Mouse (Mus musculus): ENCODE results near the gene Phb. TPM values are rescaled to one million over a fixed set of nuclear protein-coding genes. Genes with fewer than 3 reads are reported as not detected.

Phb gene
- total RNA-seq, 2 experiments from 2014 or later = 87.0 to 128 TPM

DNA sequence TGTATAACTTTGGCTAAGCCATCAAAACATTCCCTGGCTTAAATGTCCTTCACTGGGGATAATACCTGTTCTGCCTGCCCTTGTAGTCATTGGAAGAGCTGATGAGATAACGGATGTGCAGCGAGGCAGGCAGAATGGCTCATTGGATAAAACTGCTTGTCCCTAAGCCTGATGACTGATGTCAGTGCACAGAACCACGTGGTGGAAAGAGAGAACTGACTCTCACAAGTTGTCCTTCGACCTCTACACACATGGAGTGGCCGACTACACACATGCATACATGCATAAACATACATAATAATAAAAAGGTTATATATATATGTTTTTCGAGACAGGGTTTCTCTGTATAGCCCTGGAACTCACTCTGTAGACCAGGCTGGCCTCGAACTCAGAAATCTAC is 43.7 kb downstream of the Phb start:
- no peak for ATAC-seq (replicated peaks; ENCODE audit: poor library complexity)

DNA sequence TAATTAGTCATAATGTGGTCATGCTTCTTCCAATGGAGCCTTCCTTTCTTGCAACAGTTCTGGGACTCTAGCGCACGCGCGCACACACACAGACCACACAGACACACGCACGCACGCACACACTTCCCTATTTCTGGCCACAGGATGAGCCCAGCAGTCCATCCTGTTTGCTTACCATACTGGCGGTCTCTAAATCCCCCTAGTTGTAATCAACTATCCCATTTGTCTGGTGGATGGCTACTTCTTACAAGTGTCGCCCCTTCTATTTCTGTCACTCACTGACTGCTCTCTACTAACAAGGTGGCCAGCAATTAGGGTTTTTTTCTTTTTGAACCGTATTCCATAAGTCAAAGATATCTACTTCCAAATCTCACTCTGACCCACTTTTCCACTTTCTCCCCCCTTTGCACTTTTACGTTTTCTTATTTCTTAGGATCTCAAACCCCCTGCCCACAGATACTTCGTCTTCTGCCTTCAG is 45.4 kb downstream of the Phb start:
- ATAC-seq (replicated peaks; ENCODE audit: poor library complexity) = peak; percentile 50

DNA sequence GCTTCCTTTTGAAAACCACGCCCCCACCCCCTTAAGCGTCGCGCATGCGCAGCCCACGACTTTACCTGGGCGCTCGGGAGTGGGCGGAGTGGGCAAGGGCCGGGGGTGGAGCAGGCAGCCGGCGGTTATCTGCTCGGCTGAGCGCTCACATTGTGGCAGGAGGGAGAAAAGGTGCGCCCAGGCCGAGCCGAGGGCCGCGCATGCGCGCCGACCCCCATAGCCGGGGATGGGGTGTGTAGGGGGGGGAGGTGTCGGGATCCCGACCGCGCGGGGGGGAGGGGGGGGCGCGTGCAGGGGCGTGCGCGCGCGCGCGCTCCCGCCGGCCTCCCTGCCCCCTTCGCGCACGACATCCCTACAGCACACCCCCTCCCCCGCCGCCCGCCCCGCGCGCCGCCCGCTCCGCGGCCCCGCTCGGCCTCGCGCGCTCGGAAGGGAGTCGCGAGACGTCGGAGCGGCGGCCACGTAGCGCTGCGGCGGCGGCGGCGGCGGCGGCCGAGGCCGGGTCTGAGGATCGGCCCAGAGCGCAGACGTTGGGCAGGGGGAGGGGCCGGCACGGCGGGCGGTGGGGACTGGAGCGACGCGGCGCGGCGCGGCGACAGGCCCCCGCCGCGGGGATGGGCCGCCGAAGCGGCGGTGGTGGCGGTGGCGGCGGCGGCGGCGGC is 45.9 kb downstream of the Phb start, which contains the start of gene Zfp652:
Gene Zfp652 (plus strand): TSS at position 111 of the 662 bp plus-strand sequence.
- peak; percentile 79 for ATAC-seq (replicated peaks; ENCODE audit: poor library complexity)

DNA sequence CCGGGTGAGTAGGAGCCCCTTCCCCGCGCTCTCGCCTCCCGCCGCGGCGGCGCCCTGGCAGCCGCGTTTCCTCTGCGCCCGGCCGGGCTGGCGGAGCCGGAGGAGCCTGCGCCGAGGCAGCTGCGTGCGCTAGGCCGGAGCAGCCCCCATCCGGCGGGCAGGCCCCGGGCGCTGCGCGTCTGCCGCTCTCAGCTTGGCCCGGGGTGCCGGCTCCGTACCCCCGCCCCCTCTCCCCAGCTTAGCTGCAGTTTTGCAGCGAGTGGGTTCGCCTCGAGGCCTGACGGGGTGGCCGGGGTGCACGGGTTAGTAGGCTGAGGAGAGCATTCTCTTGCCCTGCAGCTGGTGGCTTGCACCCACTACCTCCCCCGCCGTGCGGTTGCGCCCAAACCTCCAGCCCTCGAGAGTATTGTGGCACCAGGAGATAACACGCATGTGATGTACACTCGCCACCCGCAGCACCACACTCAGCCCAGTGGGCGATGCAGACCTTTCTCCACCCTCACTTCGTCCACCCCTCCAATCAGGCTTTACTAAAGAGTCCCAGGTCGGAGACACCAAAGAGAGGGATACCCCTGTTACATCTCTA is 46.6 kb downstream of the Phb start:
- peak; percentile 57 for ATAC-seq (replicated peaks; ENCODE audit: poor library complexity)

GRCm38 (mm10) chr11:95713811-95714241 is 47.1 kb downstream of the Phb start:
- peak; percentile 35 for ATAC-seq (replicated peaks; ENCODE audit: poor library complexity)

DNA sequence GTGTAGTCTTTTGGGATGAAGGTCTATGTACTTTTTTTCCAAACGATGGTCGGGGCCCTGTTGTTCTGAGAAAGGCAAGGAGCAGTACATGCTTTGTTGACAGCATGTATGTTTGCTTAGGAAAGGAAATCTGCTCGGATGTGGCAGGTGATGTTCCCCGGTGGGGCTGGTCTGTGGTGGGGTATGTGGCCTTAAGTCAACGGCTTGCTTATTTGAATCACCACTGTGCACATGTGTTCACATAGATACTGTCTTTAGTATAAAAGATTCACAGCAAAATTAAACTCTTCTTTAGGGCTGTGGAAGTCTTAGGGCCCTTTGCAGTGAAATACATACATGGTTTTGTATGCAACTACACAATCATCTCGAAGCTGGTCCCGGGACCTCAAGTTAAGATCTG is 47.7 kb downstream of the Phb start:
- no peak for ATAC-seq (replicated peaks; ENCODE audit: poor library complexity)

GRCm38 (mm10) chr11:95716136-95716535 is 49.4 kb downstream of the Phb start:
- no peak for ATAC-seq (replicated peaks; ENCODE audit: poor library complexity)

DNA sequence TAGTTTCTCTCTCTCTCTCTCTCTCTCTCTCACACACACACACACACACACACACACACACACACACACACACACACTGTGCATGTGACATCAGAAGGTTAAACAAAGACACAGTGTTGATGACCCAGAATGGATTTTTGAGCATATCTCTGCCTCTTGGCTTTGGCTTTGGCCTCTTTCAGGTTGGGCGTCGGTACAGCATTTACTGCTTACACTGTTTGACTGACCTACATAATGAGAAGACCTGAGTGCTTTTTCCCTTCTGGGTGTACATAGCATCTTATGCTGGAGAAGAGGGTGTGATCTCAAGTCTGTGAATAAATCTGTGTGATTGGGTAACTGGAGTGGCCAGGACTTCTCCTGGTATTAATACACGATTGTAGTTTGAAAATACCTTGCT is 52.6 kb downstream of the Phb start:
- ATAC-seq (replicated peaks; ENCODE audit: poor library complexity) = no peak

DNA sequence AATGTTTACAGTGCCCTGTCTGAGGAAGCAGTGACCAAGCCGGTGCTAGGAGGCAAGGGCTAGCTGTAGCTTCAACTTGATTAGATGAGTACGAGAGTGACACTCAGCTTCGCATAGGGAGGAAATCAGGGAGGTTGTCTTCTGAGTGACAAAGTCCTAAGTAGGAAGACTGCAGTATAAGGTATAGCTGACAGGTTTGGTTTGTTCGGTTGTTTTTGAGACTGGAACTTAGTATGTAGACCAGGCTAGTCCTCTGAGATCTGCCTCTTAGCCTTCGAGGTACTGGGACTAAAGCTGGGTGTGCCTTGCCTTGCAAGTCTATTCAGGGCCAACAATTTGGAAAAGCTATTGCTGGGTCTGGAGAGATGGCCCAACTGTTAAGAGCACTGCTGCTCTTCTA is 56.5 kb downstream of the Phb start, which contains the start of gene B130006D01Rik:
Gene B130006D01Rik (plus strand): TSS at position 301 of the 400 bp plus-strand sequence.
- no peak for ATAC-seq (replicated peaks; ENCODE audit: poor library complexity)

GRCm38 (mm10) chr11:95724466-95724865 is 57.7 kb downstream of the Phb start:
- ATAC-seq (replicated peaks; ENCODE audit: poor library complexity) = no peak

GRCm38 (mm10) chr11:95726156-95726555 is 59.4 kb downstream of the Phb start:
- ATAC-seq (replicated peaks; ENCODE audit: poor library complexity) = no peak

GRCm38 (mm10) chr11:95727947-95728346 is 61.2 kb downstream of the Phb start:
- ATAC-seq (replicated peaks; ENCODE audit: poor library complexity) = no peak

GRCm38 (mm10) chr11:95728916-95729907 is 62.5 kb downstream of the Phb start:
- ATAC-seq (replicated peaks; ENCODE audit: poor library complexity) = peak; percentile 70

Other genes with a start within 250 kb of the Phb start
- gene Nxph3, start 152.4 kb upstream of the Phb start, total RNA-seq (2015) = not detected in 2 replicates
- not detected in 2 replicates for gene Nxph3, start 152.4 kb upstream of the Phb start, total RNA-seq (2017)
- not detected in 2 replicates for gene Ngfr, start 79.2 kb upstream of the Phb start, total RNA-seq (2015)
- not detected in 2 replicates for gene Ngfr, start 79.2 kb upstream of the Phb start, total RNA-seq (2017)
- gene Zfp652, start 45.7 kb downstream of the Phb start, total RNA-seq (2015) = 30.1 and 37.2 TPM in 2 replicates
- 20.9 and 29.1 TPM in 2 replicates for gene Zfp652, start 45.7 kb downstream of the Phb start, total RNA-seq (2017)
- 2.1 and 2.5 TPM in 2 replicates for gene B130006D01Rik, start 56.6 kb downstream of the Phb start, total RNA-seq (2015)
- 1.2 and 1.9 TPM in 2 replicates for gene B130006D01Rik, start 56.6 kb downstream of the Phb start, total RNA-seq (2017)
- 0.47 and 1.3 TPM in 2 replicates for gene Phospho1, start 157.5 kb downstream of the Phb start, total RNA-seq (2015)
- gene Phospho1, start 157.5 kb downstream of the Phb start, total RNA-seq (2017) = 0.62 TPM in 1 of 2 replicates, not detected in the other
- gene Gngt2, start 170.3 kb downstream of the Phb start, total RNA-seq (2015) = 4.3 and 9.3 TPM in 2 replicates
- gene Gngt2, start 170.3 kb downstream of the Phb start, total RNA-seq (2017) = 4.0 TPM in 2 replicates
- gene Abi3, start 175.5 kb downstream of the Phb start, total RNA-seq (2015) = 1.5 and 5.0 TPM in 2 replicates
- 1.8 and 3.0 TPM in 2 replicates for gene Abi3, start 175.5 kb downstream of the Phb start, total RNA-seq (2017)
- not detected in 2 replicates for gene B4galnt2, start 247.9 kb downstream of the Phb start, total RNA-seq (2015)
- not detected in 2 replicates for gene B4galnt2, start 247.9 kb downstream of the Phb start, total RNA-seq (2017)